Mouse (Mus musculus): Measurements from ENCODE around the gene Nudt7. TPM values are rescaled to one million over a fixed set of nuclear protein-coding genes. Genes with fewer than 3 reads are reported as not detected.

The Nudt7 gene
- polyA plus RNA-seq (2014; fragmentation: Nextera tagmentation; extraction: Ambion mirVana), result 30.6 and 35.1 TPM in 2 replicates

GRCm38 (mm10) chr8:114133510-114134362 is at the start of gene Nudt7:
Gene Nudt7, plus strand, starts transcription at chr8:114133557.
- peak within 1 kb of the TSS; percentile 74 to 89 for H3K27ac ChIP-seq (replicated peaks in 1 of 2; ENCODE audit: control insufficient read depth in 1 of 2, insufficient read depth in 1 of 2, low read depth in 2 of 2, low read length in 2 of 2)
- WGBS, result 2% methylated on average over 23 of the region's 23 CpGs
- H3K4me3 ChIP-seq (ENCODE audit: control insufficient read depth in 1 of 2, insufficient read depth in 1 of 2, low read depth in 1 of 2, low read length in 2 of 2), result peak within 1 kb of the TSS; percentile 67 to 88

GRCm38 (mm10) chr8:114087932-114088331 is 45.4 kb upstream of the Nudt7 start:
- no peak overlapping the region for H3K4me2 ChIP-seq (ENCODE audit: low read length)
- no peaks in the 10 kb centered on the region for H3K36me3 ChIP-seq (ENCODE audit: control insufficient read depth, insufficient read depth, low read length)
- no peaks in the 10 kb centered on the region for H3K27me3 ChIP-seq (ENCODE audit: control insufficient read depth, insufficient read depth, low read length)
- H3K9ac ChIP-seq (ENCODE audit: low read length), result no peak overlapping the region
- no peak for ATAC-seq (ENCODE audit: insufficient number of reproducible peaks, insufficient read depth, low FRiP score, low read depth)
- H3K27ac ChIP-seq (replicated peaks in 1 of 2; ENCODE audit: control insufficient read depth in 1 of 2, insufficient read depth in 1 of 2, low read depth in 2 of 2, low read length in 2 of 2), result no peak overlapping the region
- 86% methylated on average over 4 of the region's 4 CpGs for WGBS
- H3K4me3 ChIP-seq (ENCODE audit: control insufficient read depth in 1 of 2, insufficient read depth in 1 of 2, low read depth in 1 of 2, low read length in 2 of 2), result no peak overlapping the region
- no peaks in the 10 kb centered on the region for H3K4me1 ChIP-seq (ENCODE audit: control insufficient read depth in 2 of 2, insufficient read depth in 2 of 2, low read length in 2 of 2)
- no peaks in the 10 kb centered on the region for H3K9me3 ChIP-seq (ENCODE audit: control insufficient read depth, low read length)

More at GRCm38 (mm10) chr8:114133510-114134362, at the start of gene Nudt7:
- Histone ChIP-seq H3K9ac (ENCODE audit: low read length) (peak within 1 kb of the TSS; percentile 77), H3K27me3 (ENCODE audit: control insufficient read depth, insufficient read depth, low read length) (no peaks in the 10 kb centered on the region), H3K36me3 (ENCODE audit: control insufficient read depth, insufficient read depth, low read length) (0 out of 2 replicates have a peak, but pooled peaks cover 3% of the 10 kb centered on the region), H3K4me1 (ENCODE audit: control insufficient read depth in 2 of 2, insufficient read depth in 2 of 2, low read length in 2 of 2) (peaks cover 6 to 11% of the 10 kb centered on the region in 2 experiments), H3K9me3 (ENCODE audit: control insufficient read depth, low read length) (no peaks in the 10 kb centered on the region), H3K4me2 (ENCODE audit: low read length) (peak within 1 kb of the TSS; percentile 83)
- peak; percentile 92 for ATAC-seq (ENCODE audit: insufficient number of reproducible peaks, insufficient read depth, low FRiP score, low read depth)

GRCm38 (mm10) chr8:114090736-114091135 is 42.6 kb upstream of the Nudt7 start:
- Histone ChIP-seq H3K9me3 (ENCODE audit: control insufficient read depth, low read length) (no peaks in the 10 kb centered on the region), H3K4me1 (ENCODE audit: control insufficient read depth in 2 of 2, insufficient read depth in 2 of 2, low read length in 2 of 2) (no peaks in the 10 kb centered on the region), H3K4me3 (ENCODE audit: control insufficient read depth in 1 of 2, insufficient read depth in 1 of 2, low read depth in 1 of 2, low read length in 2 of 2) (no peak overlapping the region), H3K27ac (replicated peaks in 1 of 2; ENCODE audit: control insufficient read depth in 1 of 2, insufficient read depth in 1 of 2, low read depth in 2 of 2, low read length in 2 of 2) (no peak overlapping the region), H3K36me3 (ENCODE audit: control insufficient read depth, insufficient read depth, low read length) (no peaks in the 10 kb centered on the region), H3K9ac (ENCODE audit: low read length) (no peak overlapping the region), H3K27me3 (ENCODE audit: control insufficient read depth, insufficient read depth, low read length) (no peaks in the 10 kb centered on the region), H3K4me2 (ENCODE audit: low read length) (no peak overlapping the region)
- ATAC-seq (ENCODE audit: insufficient number of reproducible peaks, insufficient read depth, low FRiP score, low read depth), result no peak
- WGBS, result 77% methylated on average over 4 of the region's 4 CpGs

- Histone ChIP-seq H3K4me3 (ENCODE audit: control insufficient read depth in 1 of 2, insufficient read depth in 1 of 2, low read depth in 1 of 2, low read length in 2 of 2) (no peak overlapping the region), H3K27me3 (ENCODE audit: control insufficient read depth, insufficient read depth, low read length) (no peaks in the 10 kb centered on the region), H3K9me3 (ENCODE audit: control insufficient read depth, low read length) (no peaks in the 10 kb centered on the region), H3K27ac (replicated peaks in 1 of 2; ENCODE audit: control insufficient read depth in 1 of 2, insufficient read depth in 1 of 2, low read depth in 2 of 2, low read length in 2 of 2) (no peak overlapping the region), H3K4me2 (ENCODE audit: low read length) (no peak overlapping the region), H3K4me1 (ENCODE audit: control insufficient read depth in 2 of 2, insufficient read depth in 2 of 2, low read length in 2 of 2) (no peaks in the 10 kb centered on the region), H3K9ac (ENCODE audit: low read length) (no peak overlapping the region), H3K36me3 (ENCODE audit: control insufficient read depth, insufficient read depth, low read length) (no peaks in the 10 kb centered on the region)
- 76% methylated on average over 3 of the region's 3 CpGs for WGBS
- no peak for ATAC-seq (ENCODE audit: insufficient number of reproducible peaks, insufficient read depth, low FRiP score, low read depth)
These were observed 40.0 kb upstream of the Nudt7 start for GRCm38 (mm10) chr8:114093321-114093720.

GRCm38 (mm10) chr8:114094526-114094925 is 38.8 kb upstream of the Nudt7 start:
- Histone ChIP-seq H3K27me3 (ENCODE audit: control insufficient read depth, insufficient read depth, low read length) (no peaks in the 10 kb centered on the region), H3K27ac (replicated peaks in 1 of 2; ENCODE audit: control insufficient read depth in 1 of 2, insufficient read depth in 1 of 2, low read depth in 2 of 2, low read length in 2 of 2) (no peak overlapping the region), H3K4me2 (ENCODE audit: low read length) (no peak overlapping the region), H3K9me3 (ENCODE audit: control insufficient read depth, low read length) (no peaks in the 10 kb centered on the region), H3K36me3 (ENCODE audit: control insufficient read depth, insufficient read depth, low read length) (no peaks in the 10 kb centered on the region), H3K9ac (ENCODE audit: low read length) (no peak overlapping the region), H3K4me3 (ENCODE audit: control insufficient read depth in 1 of 2, insufficient read depth in 1 of 2, low read depth in 1 of 2, low read length in 2 of 2) (no peak overlapping the region), H3K4me1 (ENCODE audit: control insufficient read depth in 2 of 2, insufficient read depth in 2 of 2, low read length in 2 of 2) (no peaks in the 10 kb centered on the region)
- 79% methylated on average over 4 of the region's 4 CpGs for WGBS
- ATAC-seq (ENCODE audit: insufficient number of reproducible peaks, insufficient read depth, low FRiP score, low read depth), result no peak

GRCm38 (mm10) chr8:114100561-114101206 is 32.7 kb upstream of the Nudt7 start:
- Histone ChIP-seq H3K4me1 (ENCODE audit: control insufficient read depth in 2 of 2, insufficient read depth in 2 of 2, low read length in 2 of 2) (no peaks in the 10 kb centered on the region), H3K36me3 (ENCODE audit: control insufficient read depth, insufficient read depth, low read length) (no peaks in the 10 kb centered on the region), H3K4me2 (ENCODE audit: low read length) (no peak overlapping the region), H3K27ac (replicated peaks in 1 of 2; ENCODE audit: control insufficient read depth in 1 of 2, insufficient read depth in 1 of 2, low read depth in 2 of 2, low read length in 2 of 2) (no peak overlapping the region), H3K27me3 (ENCODE audit: control insufficient read depth, insufficient read depth, low read length) (no peaks in the 10 kb centered on the region), H3K4me3 (ENCODE audit: control insufficient read depth in 1 of 2, insufficient read depth in 1 of 2, low read depth in 1 of 2, low read length in 2 of 2) (no peak overlapping the region), H3K9me3 (ENCODE audit: control insufficient read depth, low read length) (no peaks in the 10 kb centered on the region), H3K9ac (ENCODE audit: low read length) (no peak overlapping the region)
- no peak for ATAC-seq (ENCODE audit: insufficient number of reproducible peaks, insufficient read depth, low FRiP score, low read depth)
- 72% methylated on average over 14 of the region's 14 CpGs for WGBS

- H3K27me3 ChIP-seq (ENCODE audit: control insufficient read depth, insufficient read depth, low read length), result no peaks in the 10 kb centered on the region
- H3K36me3 ChIP-seq (ENCODE audit: control insufficient read depth, insufficient read depth, low read length), result no peaks in the 10 kb centered on the region
- H3K9me3 ChIP-seq (ENCODE audit: control insufficient read depth, low read length), result no peaks in the 10 kb centered on the region
- 80% methylated on average over 7 of the region's 7 CpGs for WGBS
- H3K4me3 ChIP-seq (ENCODE audit: control insufficient read depth in 1 of 2, insufficient read depth in 1 of 2, low read depth in 1 of 2, low read length in 2 of 2), result no peak overlapping the region
- no peak for ATAC-seq (ENCODE audit: insufficient number of reproducible peaks, insufficient read depth, low FRiP score, low read depth)
- H3K9ac ChIP-seq (ENCODE audit: low read length), result no peak overlapping the region
- H3K4me2 ChIP-seq (ENCODE audit: low read length), result no peak overlapping the region
- H3K4me1 ChIP-seq (ENCODE audit: control insufficient read depth in 2 of 2, insufficient read depth in 2 of 2, low read length in 2 of 2), result no peaks in the 10 kb centered on the region
- no peak overlapping the region for H3K27ac ChIP-seq (replicated peaks in 1 of 2; ENCODE audit: control insufficient read depth in 1 of 2, insufficient read depth in 1 of 2, low read depth in 2 of 2, low read length in 2 of 2)
These were observed 30.0 kb upstream of the Nudt7 start for GRCm38 (mm10) chr8:114103401-114103800.
